Mouse (Mus musculus): ENCODE data around the gene AA467197.

DNA sequence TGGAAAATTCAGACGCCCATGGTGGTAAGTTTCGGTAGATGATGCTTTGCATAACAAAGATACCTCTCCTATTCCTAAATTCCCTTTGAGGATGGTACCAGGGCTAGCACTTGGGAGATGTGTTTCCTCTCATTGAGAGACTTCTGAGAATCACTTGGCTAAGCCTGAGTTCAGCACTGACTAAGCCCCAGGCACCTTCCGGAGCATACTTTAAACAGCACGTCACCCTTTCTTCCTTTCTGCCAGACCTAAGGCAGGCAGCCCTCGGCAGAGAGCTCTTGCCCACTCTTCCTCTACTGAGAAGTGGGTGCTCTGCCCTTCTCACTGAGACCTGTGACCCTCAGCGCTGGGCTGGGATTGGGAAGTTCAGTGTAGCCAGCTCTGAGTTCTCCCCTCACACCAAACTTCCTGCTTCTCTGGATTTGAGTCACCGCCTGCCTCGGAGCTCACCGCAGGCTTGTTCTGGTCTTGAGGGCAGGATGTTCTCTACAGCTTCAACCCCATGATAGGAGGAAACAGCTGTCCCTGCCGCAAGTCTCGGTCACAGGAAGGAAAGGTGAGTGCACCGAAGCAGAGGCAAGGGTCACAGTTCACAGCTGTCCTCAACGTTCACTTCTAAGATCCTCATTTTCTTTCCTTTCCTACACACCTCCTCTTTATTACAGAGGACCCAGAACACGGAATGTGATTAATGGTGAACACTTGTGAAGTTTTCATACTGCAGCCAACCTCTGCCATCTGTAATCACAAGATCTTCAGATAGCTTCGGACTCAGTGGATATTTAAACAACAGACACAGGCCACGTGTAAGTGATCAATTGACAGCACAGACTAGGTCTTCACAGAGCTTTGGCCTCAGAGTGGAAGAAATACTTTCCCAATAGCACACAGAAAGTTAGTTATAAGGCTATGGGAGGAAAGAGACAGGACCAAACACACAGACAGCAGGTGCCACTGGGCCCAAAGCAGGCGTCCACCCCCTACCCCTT is 15.6 kb downstream of the AA467197 start:
- TF ChIP-seq POLR2A (IDR thresholded peaks at IDR 0.05; ENCODE audit: insufficient read length, low read depth) = no peak
- TF ChIP-seq MYOD1 (IDR thresholded peaks at IDR 0.05; ENCODE audit: control insufficient read depth in 1 of 3, insufficient read length in 2 of 3, low read depth in 2 of 3) = no peak
- no peak for TF ChIP-seq POLR2AphosphoS2 (IDR thresholded peaks at IDR 0.05; ENCODE audit: insufficient read length, low read depth)
- no peak for TF ChIP-seq REST (IDR thresholded peaks at IDR 0.05; ENCODE audit: insufficient read depth, insufficient read length)
- TF ChIP-seq MAX (IDR thresholded peaks at IDR 0.05; ENCODE audit: low read depth) = no peak
- TF ChIP-seq USF1 (IDR thresholded peaks at IDR 0.05; ENCODE audit: low read depth) = no peak
- no peak for TF ChIP-seq SRF (IDR thresholded peaks at IDR 0.05; ENCODE audit: control insufficient read depth, insufficient read length, low read depth)
- TF ChIP-seq E2F4 (IDR thresholded peaks at IDR 0.05; ENCODE audit: insufficient read depth) = no peak
- TF ChIP-seq MYOG (IDR thresholded peaks at IDR 0.05; ENCODE audit: control insufficient read depth in 1 of 3, insufficient read depth in 1 of 3, insufficient read length in 2 of 3, low read depth in 2 of 3) = no peak
- TF ChIP-seq TCF12 (IDR thresholded peaks at IDR 0.05; ENCODE audit: insufficient read depth, poor library complexity, severe bottlenecking) = no peak
- no peak for TF ChIP-seq CEBPB (IDR thresholded peaks at IDR 0.05; ENCODE audit: insufficient read depth, poor library complexity, severe bottlenecking)
- TF ChIP-seq TCF3 (IDR thresholded peaks at IDR 0.05; ENCODE audit: insufficient read length, low read depth) = no peak
